Mouse (Mus musculus) telencephalon, adult 2 months (tissue): Measurements from ENCODE around the gene Samd13.

Experiments
- DNase-seq: peaks from one replicate; pipeline ENCODE4 v3.0.0-alpha.2; 2011; ENCODE audit warnings: low read depth, low spot score

The Samd13 gene

DNA sequence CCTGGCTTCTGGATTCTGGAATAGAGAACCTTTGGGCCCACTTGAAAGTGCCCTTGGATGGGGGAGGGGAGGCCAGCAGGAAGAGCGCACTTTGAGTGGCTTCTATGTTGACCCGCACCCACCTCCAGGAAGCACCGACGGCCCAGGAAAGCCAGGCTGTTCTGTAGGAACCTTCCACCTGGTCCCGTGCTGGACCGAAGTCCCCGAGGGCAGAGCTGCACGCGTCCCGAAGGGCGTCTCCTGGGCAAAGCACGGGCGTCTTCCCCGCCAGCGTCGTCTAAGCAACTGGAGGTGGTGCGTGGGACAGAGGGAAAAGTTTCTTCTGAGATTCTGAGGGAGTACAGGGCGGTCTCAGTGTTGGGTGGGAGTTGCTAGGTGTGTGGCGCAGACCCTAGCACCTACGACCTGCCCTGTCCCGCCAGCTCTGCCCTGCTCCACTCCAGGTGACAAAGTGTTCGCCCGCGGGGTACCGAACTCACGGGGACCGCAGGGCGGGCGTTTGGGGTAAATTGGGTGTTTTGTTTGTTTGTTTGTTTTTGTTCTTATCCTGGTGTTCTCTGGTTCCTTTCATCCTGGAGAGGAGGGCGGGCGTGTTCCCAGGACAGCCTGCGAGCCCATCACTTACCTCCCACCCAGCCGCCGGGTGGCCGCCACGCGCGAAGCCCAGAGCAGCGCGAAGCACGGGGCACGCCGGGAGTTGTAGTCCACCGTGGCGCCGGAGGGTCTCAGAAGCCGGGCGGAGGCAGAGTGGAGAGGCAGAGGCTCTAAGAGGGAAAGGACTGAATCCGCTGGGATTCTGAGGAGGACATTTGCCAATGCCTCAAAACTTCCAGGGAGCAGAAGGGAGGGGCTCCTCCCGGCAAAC is at the start of gene Samd13:
Gene Samd13 (minus strand): TSS at position 782 of the 865 bp plus-strand sequence.
- no peak for DNase-seq

DNA sequence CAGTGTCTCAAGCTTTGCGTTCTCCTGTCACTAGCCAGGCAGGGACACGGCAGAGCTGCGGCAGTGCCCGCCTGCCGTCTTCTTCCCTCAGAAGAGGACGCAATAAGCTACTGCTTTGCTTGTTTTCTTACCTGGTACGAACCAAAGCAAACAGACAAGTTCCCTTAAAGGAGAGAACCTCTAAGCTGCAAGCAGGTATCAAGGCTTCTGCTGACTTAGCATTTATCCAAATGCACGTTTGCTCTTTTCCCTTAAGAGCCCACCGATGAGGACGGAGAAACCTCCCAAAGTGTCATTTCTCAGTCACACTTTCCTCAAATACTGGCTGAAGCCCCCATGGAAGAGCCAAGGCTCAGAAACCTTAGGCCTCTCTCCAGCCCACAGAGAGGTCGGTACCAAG is 46.1 kb upstream of the Samd13 start:
- DNase-seq: no peak

GRCm38 (mm10) chr3:146723037-146723436 is 37.6 kb upstream of the Samd13 start:
- peak; percentile 76 for DNase-seq

DNA sequence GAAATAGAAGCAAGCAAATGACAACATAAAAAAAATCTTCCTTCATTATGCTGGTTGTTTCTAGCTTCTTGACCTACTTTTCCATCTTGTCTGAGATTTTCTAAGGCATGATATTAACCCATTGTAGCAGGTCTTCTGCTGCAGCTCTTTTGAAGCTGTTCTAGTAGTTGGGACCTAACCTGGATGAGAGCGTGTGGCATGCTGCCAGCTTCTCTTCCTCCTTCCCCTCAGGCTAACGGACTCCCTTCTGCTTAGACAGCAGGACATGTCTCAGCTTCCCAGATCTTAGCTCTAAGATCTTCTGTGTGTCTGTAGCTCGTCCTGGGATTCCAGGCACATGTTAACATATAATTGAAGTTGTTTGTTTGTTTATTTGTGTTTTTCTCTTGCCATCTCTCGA is 34.3 kb upstream of the Samd13 start:
- no peak for DNase-seq

GRCm38 (mm10) chr3:146718251-146718650 is 32.9 kb upstream of the Samd13 start:
- DNase-seq: no peak

DNA sequence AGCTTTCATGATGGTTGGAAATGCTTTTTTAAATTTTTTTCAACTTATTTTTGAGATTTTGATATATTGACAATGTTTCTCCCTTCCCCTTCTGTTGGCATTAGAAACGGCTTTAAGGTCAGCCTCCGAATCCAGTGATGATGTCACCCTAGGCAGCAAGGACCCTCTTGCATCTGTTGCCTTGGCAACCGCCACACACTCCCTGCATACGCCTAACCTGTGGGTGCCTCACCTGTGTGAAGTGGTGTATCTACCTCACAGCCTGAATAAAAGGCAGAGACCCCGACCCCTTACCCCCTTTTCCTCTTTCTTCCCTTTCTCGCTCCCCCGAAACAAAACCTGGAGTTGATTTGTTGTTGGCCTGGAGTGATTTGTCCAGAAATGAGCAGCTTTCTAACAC is 26.9 kb upstream of the Samd13 start:
- DNase-seq: no peak

GRCm38 (mm10) chr3:146711559-146711958 is 26.2 kb upstream of the Samd13 start:
- DNase-seq: peak; percentile 70

GRCm38 (mm10) chr3:146711084-146711483 is 25.7 kb upstream of the Samd13 start:
- peak; percentile 90 for DNase-seq

- DNase-seq: no peak
These were observed 23.7 kb upstream of the Samd13 start for GRCm38 (mm10) chr3:146709086-146709485.

GRCm38 (mm10) chr3:146708381-146708780 is 23.0 kb upstream of the Samd13 start:
- DNase-seq: no peak

- DNase-seq: no peak
These were observed 18.7 kb upstream of the Samd13 start for GRCm38 (mm10) chr3:146704099-146704498.

- no peak for DNase-seq
These were observed 14.7 kb upstream of the Samd13 start for GRCm38 (mm10) chr3:146700051-146700450.

GRCm38 (mm10) chr3:146698982-146699381 is 13.6 kb upstream of the Samd13 start:
- no peak for DNase-seq

DNA sequence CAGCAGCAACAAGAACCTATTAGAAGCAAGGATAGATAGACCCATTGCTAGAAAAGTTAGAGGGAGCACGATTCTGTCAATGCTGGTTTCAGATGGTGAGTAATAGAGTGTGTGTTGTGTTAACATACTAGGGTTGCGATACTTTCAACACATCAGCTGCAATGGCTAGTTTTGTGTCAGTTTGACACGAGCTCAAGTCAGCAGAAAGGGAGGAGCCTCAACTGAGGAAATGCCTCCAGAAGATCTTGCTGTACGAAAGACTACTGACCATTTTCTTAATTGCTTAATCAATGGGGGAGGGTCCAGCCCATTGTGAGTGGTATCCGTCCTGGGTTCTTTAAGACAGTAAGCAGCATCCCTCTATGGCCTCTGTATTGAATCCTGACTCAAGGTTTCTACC is 7.2 kb upstream of the Samd13 start:
- no peak for DNase-seq

GRCm38 (mm10) chr3:146687121-146687725 is 1.8 kb upstream of the Samd13 start:
- no peak for DNase-seq

- no peak for DNase-seq
These were observed 1.0 kb upstream of the Samd13 start for GRCm38 (mm10) chr3:146686428-146686827.

- DNase-seq: no peak
These were observed 2.3 kb downstream of the Samd13 start for GRCm38 (mm10) chr3:146683095-146683494.

DNA sequence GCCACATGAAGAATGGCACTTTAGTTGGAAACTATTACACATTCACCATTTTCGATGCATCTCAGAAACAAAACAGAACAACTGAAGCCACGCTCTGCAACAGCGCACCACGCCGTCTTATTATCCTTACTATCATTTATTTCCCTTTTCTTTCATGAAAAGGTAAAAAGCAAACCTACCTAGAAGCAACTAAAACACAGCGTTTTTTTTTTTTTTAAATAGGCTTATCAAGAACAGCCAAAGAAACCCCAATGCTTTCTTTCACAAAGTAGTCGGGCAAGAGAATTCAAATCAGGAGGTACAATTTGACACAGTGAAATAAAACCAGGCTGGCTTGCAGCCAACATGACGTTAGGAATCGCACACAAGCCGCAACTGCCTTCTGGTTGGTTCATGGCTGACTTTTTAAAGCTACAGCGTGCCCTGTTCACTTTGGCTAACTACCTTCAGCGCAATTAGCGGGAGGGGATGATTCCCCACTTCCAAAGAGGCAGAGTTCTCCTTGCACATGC is 3.2 kb downstream of the Samd13 start:
- DNase-seq: peak; percentile 68

GRCm38 (mm10) chr3:146681696-146682095 is 3.7 kb downstream of the Samd13 start:
- DNase-seq: no peak

DNA sequence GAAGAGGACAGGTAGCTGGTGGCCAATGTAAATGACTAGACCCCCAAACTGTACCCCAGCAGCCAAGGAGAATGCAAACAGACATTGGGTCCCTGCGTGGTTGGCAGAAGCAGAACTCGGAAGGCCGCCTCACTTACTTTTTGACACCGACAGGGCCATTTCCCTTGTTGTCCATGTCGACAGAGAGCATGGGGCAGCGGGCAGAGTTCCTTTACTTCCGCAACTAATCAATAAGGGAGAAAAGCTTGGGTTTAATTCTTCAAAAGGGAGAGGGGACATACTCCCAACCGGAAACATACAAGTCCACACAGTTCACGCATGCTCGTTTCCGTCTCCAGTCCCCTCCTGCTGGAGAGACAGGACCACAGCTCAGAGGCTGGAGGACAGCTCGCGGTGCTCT is 4.8 kb downstream of the Samd13 start:
- DNase-seq: no peak

DNA sequence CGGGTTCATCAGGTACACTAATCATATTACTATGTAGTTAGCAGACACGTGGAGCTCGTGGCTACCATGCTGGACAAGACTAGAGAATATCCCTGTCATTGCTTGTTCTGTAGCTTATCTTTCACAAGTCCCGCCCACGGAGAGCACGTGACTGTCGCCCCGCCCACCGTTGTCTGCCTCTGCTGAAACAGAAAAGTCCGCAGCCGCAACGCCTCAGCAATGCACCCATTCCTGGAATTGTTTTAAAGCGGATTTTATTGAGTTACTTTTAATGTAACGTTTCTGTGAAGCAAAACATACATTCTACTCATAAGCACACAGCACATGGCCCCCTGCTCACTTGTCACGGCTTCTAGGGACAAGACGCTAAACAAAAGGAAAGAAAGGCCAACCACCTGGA is 5.7 kb downstream of the Samd13 start:
- DNase-seq: no peak

DNA sequence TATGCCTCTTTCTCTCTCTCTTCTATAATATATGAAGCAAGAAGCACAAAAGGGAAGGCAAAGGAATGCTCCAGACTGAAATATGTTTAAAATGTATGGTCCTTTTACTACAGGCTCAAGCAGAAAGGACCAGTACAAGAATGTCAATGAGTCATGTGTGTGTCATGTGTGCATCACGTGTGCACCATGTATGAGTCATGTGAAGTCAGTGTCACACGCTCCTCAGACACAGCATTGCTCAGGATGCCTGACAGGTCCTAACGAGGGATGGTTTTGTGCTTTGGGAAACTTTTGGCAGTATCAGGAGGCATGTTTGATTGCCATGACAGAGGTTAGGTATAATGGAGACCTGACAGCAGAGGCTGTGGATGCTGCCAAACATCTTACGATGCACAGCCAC is 9.2 kb downstream of the Samd13 start:
- DNase-seq: no peak

- no peak for DNase-seq
These were observed 10.3 kb downstream of the Samd13 start for GRCm38 (mm10) chr3:146675101-146675500.
